Mouse (Mus musculus): Measurements from ENCODE around the gene Dok4. TPM values are rescaled to one million over a fixed set of nuclear protein-coding genes. Genes with fewer than 3 reads are reported as not detected.

Gene Dok4
- total and polyA plus RNA-seq, 2 experiments from 2014 or later = 66.9 to 127 TPM

- peak; percentile 83 for TF ChIP-seq CTCF (IDR thresholded peaks at IDR 0.05; ENCODE audit: low read depth)
- H3K27me3 ChIP-seq (ENCODE audit: insufficient read depth, low read length) = no peaks in the 10 kb centered on the region
- no peak overlapping the region for H3K4me3 ChIP-seq (ENCODE audit: low read length)
- DNase-seq (ENCODE audit: low spot score) (peak; percentile 78), ATAC-seq (peak; percentile 80)
- H3K9ac ChIP-seq (replicated peaks; ENCODE audit: low read length) = no peak overlapping the region
- WGBS = 83% methylated on average over 23 of the region's 23 CpGs
- H3K36me3 ChIP-seq (ENCODE audit: insufficient read depth, low read length) = peaks cover 28% of the 10 kb centered on the region
- no peaks in the 10 kb centered on the region for H3K9me3 ChIP-seq (ENCODE audit: low read length)
- H3K4me2 ChIP-seq (ENCODE audit: low read depth, low read length) = no peak overlapping the region
- no peaks in the 10 kb centered on the region for H3K4me1 ChIP-seq (ENCODE audit: insufficient read depth, low read length)
- H3K27ac ChIP-seq = no peak overlapping the region
Observed at GRCm38 (mm10) chr8:94822637-94823560, 53.2 kb downstream of the Dok4 start.

- WGBS = 82% methylated on average over 2 of the region's 2 CpGs
- no peak for DNase-seq (ENCODE audit: low spot score)
- Histone ChIP-seq H3K36me3 (ENCODE audit: insufficient read depth, low read length) (peaks cover 19% of the 10 kb centered on the region), H3K27me3 (ENCODE audit: insufficient read depth, low read length) (no peaks in the 10 kb centered on the region), H3K4me1 (ENCODE audit: insufficient read depth, low read length) (no peaks in the 10 kb centered on the region), H3K4me3 (ENCODE audit: low read length) (no peak overlapping the region), H3K9ac (replicated peaks; ENCODE audit: low read length) (no peak overlapping the region), H3K27ac (no peak overlapping the region), H3K4me2 (ENCODE audit: low read depth, low read length) (no peak overlapping the region), H3K9me3 (ENCODE audit: low read length) (no peaks in the 10 kb centered on the region)
- ATAC-seq = no peak
- no peak for TF ChIP-seq CTCF (IDR thresholded peaks at IDR 0.05; ENCODE audit: low read depth)
Observed at GRCm38 (mm10) chr8:94821381-94821780, 54.7 kb downstream of the Dok4 start.

GRCm38 (mm10) chr8:94820553-94820952 lies 55.6 kb downstream of the Dok4 start:
- Histone ChIP-seq H3K4me2 (ENCODE audit: low read depth, low read length) (no peak overlapping the region), H3K4me3 (ENCODE audit: low read length) (no peak overlapping the region), H3K9ac (replicated peaks; ENCODE audit: low read length) (no peak overlapping the region), H3K27me3 (ENCODE audit: insufficient read depth, low read length) (no peaks in the 10 kb centered on the region), H3K9me3 (ENCODE audit: low read length) (no peaks in the 10 kb centered on the region), H3K27ac (no peak overlapping the region), H3K4me1 (ENCODE audit: insufficient read depth, low read length) (no peaks in the 10 kb centered on the region), H3K36me3 (ENCODE audit: insufficient read depth, low read length) (peaks cover 19% of the 10 kb centered on the region)
- TF ChIP-seq CTCF (IDR thresholded peaks at IDR 0.05; ENCODE audit: low read depth) = no peak
- 87% methylated on average over 7 of the region's 7 CpGs for WGBS
- DNase-seq (ENCODE audit: low spot score) = no peak
- no peak for ATAC-seq

- no peak for TF ChIP-seq CTCF (IDR thresholded peaks at IDR 0.05; ENCODE audit: low read depth)
- 87% methylated on average over 6 of the region's 6 CpGs for WGBS
- Histone ChIP-seq H3K9me3 (ENCODE audit: low read length) (no peaks in the 10 kb centered on the region), H3K9ac (replicated peaks; ENCODE audit: low read length) (no peak overlapping the region), H3K4me1 (ENCODE audit: insufficient read depth, low read length) (no peaks in the 10 kb centered on the region), H3K27ac (no peak overlapping the region), H3K4me2 (ENCODE audit: low read depth, low read length) (no peak overlapping the region), H3K36me3 (ENCODE audit: insufficient read depth, low read length) (peaks cover 13% of the 10 kb centered on the region), H3K27me3 (ENCODE audit: insufficient read depth, low read length) (no peaks in the 10 kb centered on the region), H3K4me3 (ENCODE audit: low read length) (no peak overlapping the region)
- no peak for DNase-seq (ENCODE audit: low spot score)
- ATAC-seq = no peak
Observed at GRCm38 (mm10) chr8:94819671-94820179, 56.4 kb downstream of the Dok4 start.

- DNase-seq (ENCODE audit: low spot score) = no peak
- no peak for TF ChIP-seq CTCF (IDR thresholded peaks at IDR 0.05; ENCODE audit: low read depth)
- Histone ChIP-seq H3K9me3 (ENCODE audit: low read length) (no peaks in the 10 kb centered on the region), H3K4me3 (ENCODE audit: low read length) (no peak overlapping the region), H3K36me3 (ENCODE audit: insufficient read depth, low read length) (peaks cover 8% of the 10 kb centered on the region; the same call in 1 of the 2 replicates), H3K4me2 (ENCODE audit: low read depth, low read length) (no peak overlapping the region), H3K9ac (replicated peaks; ENCODE audit: low read length) (no peak overlapping the region), H3K4me1 (ENCODE audit: insufficient read depth, low read length) (no peaks in the 10 kb centered on the region), H3K27ac (no peak overlapping the region), H3K27me3 (ENCODE audit: insufficient read depth, low read length) (no peaks in the 10 kb centered on the region)
- no peak for ATAC-seq
- WGBS = 93% methylated on average over 11 of the region's 11 CpGs
Observed at GRCm38 (mm10) chr8:94817933-94818332, 58.2 kb downstream of the Dok4 start.

- Histone ChIP-seq H3K4me1 (ENCODE audit: insufficient read depth, low read length) (no peaks in the 10 kb centered on the region), H3K4me3 (ENCODE audit: low read length) (no peak overlapping the region), H3K27ac (no peak overlapping the region), H3K9ac (replicated peaks; ENCODE audit: low read length) (no peak overlapping the region), H3K4me2 (ENCODE audit: low read depth, low read length) (no peak overlapping the region), H3K36me3 (ENCODE audit: insufficient read depth, low read length) (no peaks in the 10 kb centered on the region), H3K9me3 (ENCODE audit: low read length) (no peaks in the 10 kb centered on the region), H3K27me3 (ENCODE audit: insufficient read depth, low read length) (no peaks in the 10 kb centered on the region)
- WGBS = 0% methylated on average over 1 of the region's 1 CpGs
- ATAC-seq = no peak
- DNase-seq (ENCODE audit: low spot score) = peak; percentile 53
- TF ChIP-seq CTCF (IDR thresholded peaks at IDR 0.05; ENCODE audit: low read depth) = peak; percentile 70
Observed at GRCm38 (mm10) chr8:94814556-94814955, 61.6 kb downstream of the Dok4 start.

Other genes starting within 250 kb of the Dok4 start
- gene Arl2bp, start 209.7 kb downstream of the Dok4 start, total RNA-seq (2014; rRNA removed) = 134 and 234 TPM in 2 replicates
- 199 and 208 TPM in 2 replicates for gene Arl2bp, start 209.7 kb downstream of the Dok4 start, polyA plus RNA-seq (2015; fragmentation: Nextera tagmentation; extraction: Ambion mirVana)
- gene Pllp, start 180.1 kb downstream of the Dok4 start, total RNA-seq (2014; rRNA removed) = 19.0 and 20.3 TPM in 2 replicates
- 18.6 and 20.6 TPM in 2 replicates for gene Pllp, start 180.1 kb downstream of the Dok4 start, polyA plus RNA-seq (2015; fragmentation: Nextera tagmentation; extraction: Ambion mirVana)
- gene Ccl22, start 130.7 kb downstream of the Dok4 start, total RNA-seq (2014; rRNA removed) = 0.05 TPM in 1 of 2 replicates, not detected in the other
- gene Ccl22, start 130.7 kb downstream of the Dok4 start, polyA plus RNA-seq (2015; fragmentation: Nextera tagmentation; extraction: Ambion mirVana) = 0.10 and 0.13 TPM in 2 replicates
- 99.6 and 100 TPM in 2 replicates for gene Cx3cl1, start 104.3 kb downstream of the Dok4 start, total RNA-seq (2014; rRNA removed)
- gene Cx3cl1, start 104.3 kb downstream of the Dok4 start, polyA plus RNA-seq (2015; fragmentation: Nextera tagmentation; extraction: Ambion mirVana) = 74.1 and 87.9 TPM in 2 replicates
- not detected in 2 replicates for gene Ccl17, start 65.9 kb downstream of the Dok4 start, total RNA-seq (2014; rRNA removed)
- gene Ccl17, start 65.9 kb downstream of the Dok4 start, polyA plus RNA-seq (2015; fragmentation: Nextera tagmentation; extraction: Ambion mirVana) = 2.7 and 4.8 TPM in 2 replicates
- gene Coq9, start 38.0 kb downstream of the Dok4 start, total RNA-seq (2014; rRNA removed) = 109 and 133 TPM in 2 replicates
- 54.7 and 59.2 TPM in 2 replicates for gene Coq9, start 38.0 kb downstream of the Dok4 start, polyA plus RNA-seq (2015; fragmentation: Nextera tagmentation; extraction: Ambion mirVana)
- 62.5 and 72.6 TPM in 2 replicates for gene Ciapin1, start 38.0 kb downstream of the Dok4 start, total RNA-seq (2014; rRNA removed)
- 139 and 144 TPM in 2 replicates for gene Ciapin1, start 38.0 kb downstream of the Dok4 start, polyA plus RNA-seq (2015; fragmentation: Nextera tagmentation; extraction: Ambion mirVana)
- gene Polr2c, start 18.9 kb downstream of the Dok4 start, total RNA-seq (2014; rRNA removed) = 65.3 and 81.6 TPM in 2 replicates
- gene Polr2c, start 18.9 kb downstream of the Dok4 start, polyA plus RNA-seq (2015; fragmentation: Nextera tagmentation; extraction: Ambion mirVana) = 102 TPM in 2 replicates
- 7.8 and 12.8 TPM in 2 replicates for gene Ccdc102a, start 41.8 kb upstream of the Dok4 start, total RNA-seq (2014; rRNA removed)
- gene Ccdc102a, start 41.8 kb upstream of the Dok4 start, polyA plus RNA-seq (2015; fragmentation: Nextera tagmentation; extraction: Ambion mirVana) = 5.5 and 6.1 TPM in 2 replicates
- not detected in 2 replicates for gene Adgrg5, start 47.4 kb upstream of the Dok4 start, total RNA-seq (2014; rRNA removed)
- 0.11 TPM in 1 of 2 replicates, not detected in the other for gene Adgrg5, start 47.4 kb upstream of the Dok4 start, polyA plus RNA-seq (2015; fragmentation: Nextera tagmentation; extraction: Ambion mirVana)
- 236 and 284 TPM in 2 replicates for gene Adgrg1, start 98.4 kb upstream of the Dok4 start, total RNA-seq (2014; rRNA removed)
- 105 TPM in 2 replicates for gene Adgrg1, start 98.4 kb upstream of the Dok4 start, polyA plus RNA-seq (2015; fragmentation: Nextera tagmentation; extraction: Ambion mirVana)
- gene Adgrg3, start 141.4 kb upstream of the Dok4 start, total RNA-seq (2014; rRNA removed) = 1.3 TPM in 2 replicates
- gene Adgrg3, start 141.4 kb upstream of the Dok4 start, polyA plus RNA-seq (2015; fragmentation: Nextera tagmentation; extraction: Ambion mirVana) = 0.52 and 0.54 TPM in 2 replicates
- 2.9 and 3.6 TPM in 2 replicates for gene Drc7, start 178.8 kb upstream of the Dok4 start, total RNA-seq (2014; rRNA removed)
- gene Drc7, start 178.8 kb upstream of the Dok4 start, polyA plus RNA-seq (2015; fragmentation: Nextera tagmentation; extraction: Ambion mirVana) = 3.0 and 3.3 TPM in 2 replicates
- gene Katnb1, start 204.9 kb upstream of the Dok4 start, total RNA-seq (2014; rRNA removed) = 59.6 and 63.3 TPM in 2 replicates
- 45.3 and 48.4 TPM in 2 replicates for gene Katnb1, start 204.9 kb upstream of the Dok4 start, polyA plus RNA-seq (2015; fragmentation: Nextera tagmentation; extraction: Ambion mirVana)

Data from hindbrain, postnatal 0 days (tissue).